Mouse (Mus musculus) urinary bladder, postnatal 4 days (tissue): ENCODE data around the gene Sec31b.

Experiments
- DNase-seq, 2 experiments: peaks; one replicate each; pipeline ENCODE4 v3.0.0; 2021 to 2022; ENCODE audit warnings: low spot score in 2 of 2

Sec31b gene

DNA sequence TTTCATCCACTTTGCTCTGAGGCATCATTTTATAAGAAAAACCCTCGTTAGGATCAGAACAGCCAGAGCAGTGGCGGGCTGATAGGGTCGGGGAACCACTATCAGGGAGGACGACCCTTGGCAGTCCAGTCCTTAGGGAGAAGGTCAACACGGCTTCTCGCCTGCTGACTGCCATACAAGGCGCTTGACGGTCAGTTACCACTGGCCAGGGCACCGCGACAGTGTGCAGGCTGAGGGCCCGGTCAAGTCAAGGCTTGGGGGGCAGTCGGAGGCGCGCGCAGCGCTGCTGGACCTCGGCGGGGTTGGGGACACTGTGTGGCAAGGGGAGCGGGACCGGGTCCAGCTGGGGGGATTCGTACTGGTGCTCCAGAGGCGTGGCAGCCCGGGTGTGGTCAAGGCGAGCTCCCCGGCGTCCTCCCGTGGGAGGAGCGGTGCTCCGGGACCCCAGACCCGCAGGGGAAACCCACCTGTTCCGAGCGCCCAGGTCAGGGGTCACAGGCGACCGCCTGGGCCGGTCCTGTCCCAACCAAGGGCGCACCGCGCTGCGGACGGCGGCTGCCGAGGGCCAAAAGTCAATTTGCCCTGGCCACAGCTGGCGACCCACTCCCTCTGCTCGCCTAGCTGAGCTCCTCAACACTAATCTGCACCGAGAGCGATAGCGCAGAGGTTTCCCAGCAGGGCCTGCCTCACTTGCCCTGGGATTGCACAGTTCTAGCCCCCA is at the start of gene Sec31b:
Sec31b (minus strand) TSS at position 544 of the 721 bp plus-strand sequence.
- peak in 1 of 2 experiments; percentile 38 for DNase-seq

DNA sequence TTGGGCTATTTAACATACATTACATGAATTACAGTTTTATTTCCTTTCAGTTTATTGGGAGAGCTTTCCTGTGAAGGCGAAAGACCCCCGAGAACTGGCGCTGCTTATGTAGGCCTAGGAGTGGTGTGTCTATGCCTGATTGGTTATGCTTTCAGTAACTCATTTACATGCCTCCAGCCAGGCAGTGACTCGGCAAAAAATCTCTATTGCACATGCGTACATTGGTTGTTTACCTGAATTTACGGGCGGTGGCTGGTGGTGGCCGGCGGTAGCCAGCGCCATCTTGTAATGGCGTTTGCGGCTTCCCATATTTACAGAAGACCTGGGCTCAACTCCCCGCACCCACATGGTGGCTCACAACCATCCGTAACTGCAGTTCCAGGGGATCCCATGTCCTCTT is 48.5 kb upstream of the Sec31b start:
- no peak for DNase-seq

DNA sequence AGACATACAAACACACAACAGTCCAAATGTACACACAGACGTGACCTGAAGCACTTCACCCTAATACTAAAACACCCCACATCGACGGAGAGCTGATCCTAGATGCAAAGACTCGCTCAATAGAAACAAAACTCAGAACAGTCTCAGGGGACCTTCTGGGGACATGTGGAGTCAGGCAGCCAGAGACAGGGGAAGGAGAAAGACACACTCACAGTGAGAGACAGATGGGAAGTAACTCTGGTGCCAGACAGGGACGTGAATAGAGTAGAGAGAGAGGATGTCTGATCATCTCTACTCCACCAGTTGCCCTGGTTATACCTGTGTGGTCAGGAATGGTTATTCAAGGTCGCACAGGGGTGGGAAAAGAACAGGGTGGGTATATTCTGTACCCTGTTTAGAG is 46.0 kb upstream of the Sec31b start:
- no peak for DNase-seq

DNA sequence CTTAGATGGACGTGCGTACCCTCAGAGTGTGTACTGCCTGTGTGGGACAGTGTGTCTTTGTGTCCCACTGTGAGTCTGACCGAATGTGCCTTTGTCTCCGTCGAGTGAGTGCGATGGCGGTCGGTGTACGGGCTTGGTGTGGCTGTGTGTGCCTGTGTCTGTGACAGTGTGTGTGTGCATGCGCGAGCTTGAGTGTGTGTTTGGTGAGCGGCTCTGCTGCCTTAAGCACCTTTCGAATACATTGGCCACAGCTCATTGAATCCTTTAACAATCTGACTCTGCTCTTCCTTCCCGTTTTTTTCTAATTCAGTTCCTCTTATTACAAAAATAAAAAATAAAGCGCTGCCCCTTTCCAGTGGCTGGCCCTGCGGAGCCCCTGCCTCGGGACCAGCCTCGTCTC is 45.3 kb upstream of the Sec31b start:
- DNase-seq = no peak

DNA sequence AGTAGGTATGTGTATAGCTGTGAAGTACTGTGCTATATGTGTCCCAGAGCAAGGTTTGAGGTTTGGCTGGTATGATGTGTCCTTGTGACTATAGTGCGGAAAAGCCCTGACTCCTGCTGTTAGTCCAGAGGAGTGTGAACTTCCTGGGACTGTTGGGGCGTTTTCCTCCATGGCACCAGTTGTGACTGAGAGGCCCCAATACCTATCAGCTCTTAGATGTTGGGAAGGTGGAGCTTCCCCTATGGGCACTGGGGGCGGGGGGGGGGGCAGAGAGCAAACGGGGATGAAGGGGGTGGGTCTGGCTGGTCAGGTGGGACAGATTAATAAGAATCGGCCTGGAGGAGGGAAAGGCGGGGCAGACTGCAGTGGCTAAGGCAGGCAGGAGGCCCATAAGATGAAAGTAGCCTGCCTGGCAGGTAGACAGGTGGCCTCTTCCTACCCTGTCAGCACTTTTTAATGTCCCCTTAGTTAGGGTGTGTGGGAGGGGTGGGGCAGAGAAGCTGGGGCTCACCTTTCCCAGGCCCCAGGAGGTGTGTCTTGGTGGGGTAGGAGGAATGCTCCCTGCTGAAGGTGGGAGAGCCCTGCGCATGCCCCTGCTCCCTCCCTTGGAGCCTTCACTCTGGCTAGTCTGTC is 44.0 kb upstream of the Sec31b start:
- no peak for DNase-seq

DNA sequence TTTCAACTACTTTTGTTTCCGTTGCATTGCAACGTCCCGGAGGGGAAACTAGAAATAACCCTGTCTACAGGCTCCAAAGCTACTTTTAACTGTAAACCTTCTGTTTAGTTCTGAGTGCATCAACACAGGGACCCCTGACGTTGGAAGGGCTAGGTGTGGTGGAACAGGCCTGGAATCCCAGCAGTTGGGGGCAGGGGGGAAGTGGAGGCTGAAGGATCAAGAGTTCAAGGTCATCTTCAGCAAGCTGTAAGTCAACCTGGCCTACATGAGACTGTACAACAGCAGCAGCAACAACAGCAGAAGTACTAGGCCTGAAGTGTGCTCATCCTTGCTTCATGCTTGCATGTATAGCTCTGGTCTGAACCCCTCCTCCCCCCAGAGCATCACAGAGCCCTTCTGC is 42.4 kb upstream of the Sec31b start:
- DNase-seq = no peak

DNA sequence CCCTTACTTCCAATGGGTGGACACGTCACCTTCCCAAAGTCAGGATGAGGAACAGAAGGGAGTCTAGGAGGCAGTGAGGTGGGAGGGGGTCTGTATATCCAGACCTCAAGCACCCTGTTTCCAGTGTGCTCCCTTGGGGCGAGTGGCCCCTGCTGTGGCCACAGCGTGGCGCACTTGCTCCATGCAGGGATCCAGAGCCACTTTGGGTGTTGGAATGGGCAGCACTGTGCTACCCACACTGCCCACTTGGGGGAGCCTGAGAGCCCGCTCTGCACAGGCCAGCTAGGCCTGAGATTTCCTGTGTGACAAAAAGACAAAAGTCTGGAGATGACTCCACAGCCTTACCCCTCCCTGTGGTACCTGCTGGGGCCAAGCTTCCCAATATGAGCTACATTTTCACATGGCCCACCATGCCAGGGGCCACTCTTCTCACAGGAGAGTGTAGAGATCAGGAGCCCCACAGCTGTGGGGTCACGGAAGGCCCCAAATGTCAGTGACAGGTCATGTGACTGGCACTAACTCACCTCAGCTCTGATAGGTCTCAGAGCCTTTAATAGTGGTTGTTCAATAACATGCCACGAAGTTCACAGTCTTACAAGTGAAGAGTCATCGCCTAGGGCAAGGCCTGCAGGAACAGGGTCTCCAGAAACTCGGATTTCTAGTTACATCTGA is 37.1 kb upstream of the Sec31b start:
- DNase-seq = peak; percentile 84 to 93

DNA sequence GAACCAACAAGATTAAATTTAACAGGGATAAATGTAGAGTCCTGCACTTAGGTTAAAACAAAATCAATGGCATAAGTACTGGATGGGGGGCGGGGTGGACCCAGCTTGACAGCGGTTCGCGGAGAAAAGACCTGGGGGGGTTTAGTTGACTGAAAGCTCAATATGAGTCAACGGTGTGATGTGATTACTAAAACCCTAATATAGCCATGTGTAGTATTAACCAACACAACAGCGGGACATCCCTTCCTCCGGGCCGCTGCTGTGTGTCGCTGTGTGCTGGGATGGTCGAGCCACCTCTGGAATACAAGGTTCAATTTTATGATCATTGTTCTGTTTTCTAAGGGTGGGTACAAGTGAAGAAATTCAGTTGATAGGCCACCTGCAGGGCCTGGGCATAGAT is 36.4 kb upstream of the Sec31b start:
- DNase-seq = no peak

DNA sequence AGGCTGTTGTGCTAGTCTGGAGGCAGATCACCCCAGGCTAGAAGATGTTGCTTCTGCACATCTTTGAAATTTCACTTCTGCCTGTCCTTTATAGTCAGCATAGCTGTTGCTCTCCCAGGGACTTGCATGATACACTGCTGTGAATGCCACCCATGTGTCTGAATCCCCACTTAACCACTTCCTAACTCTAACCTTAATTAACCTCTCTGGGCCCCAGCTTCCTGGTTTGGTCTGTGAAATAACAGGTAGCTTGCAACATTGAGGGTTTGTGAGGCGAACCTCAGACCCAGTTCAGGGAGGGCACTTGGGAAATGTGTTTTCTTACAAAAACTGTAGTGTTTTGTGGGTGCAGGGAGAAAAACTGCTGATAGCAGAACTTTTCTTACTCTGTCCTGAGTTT is 32.4 kb upstream of the Sec31b start:
- no peak for DNase-seq

DNA sequence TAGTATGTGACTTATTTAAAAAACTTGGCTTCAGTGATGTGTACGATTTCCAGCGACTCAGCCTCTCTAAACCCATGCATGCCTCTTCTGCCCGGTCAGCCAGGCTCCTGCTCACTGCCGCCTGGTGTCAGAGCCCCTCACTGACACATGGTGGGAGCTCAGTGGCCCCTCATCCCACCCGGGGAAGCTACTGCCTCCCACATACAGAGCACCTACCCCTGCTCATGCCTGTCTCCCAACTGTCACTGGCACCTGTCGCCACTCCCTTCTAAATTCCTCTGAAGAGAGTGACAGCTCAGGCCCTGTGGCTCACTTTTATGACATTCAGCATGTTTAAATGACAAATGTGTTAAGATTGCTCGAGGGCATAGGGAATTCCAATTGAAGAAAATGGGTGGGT is 30.6 kb upstream of the Sec31b start:
- DNase-seq = no peak

DNA sequence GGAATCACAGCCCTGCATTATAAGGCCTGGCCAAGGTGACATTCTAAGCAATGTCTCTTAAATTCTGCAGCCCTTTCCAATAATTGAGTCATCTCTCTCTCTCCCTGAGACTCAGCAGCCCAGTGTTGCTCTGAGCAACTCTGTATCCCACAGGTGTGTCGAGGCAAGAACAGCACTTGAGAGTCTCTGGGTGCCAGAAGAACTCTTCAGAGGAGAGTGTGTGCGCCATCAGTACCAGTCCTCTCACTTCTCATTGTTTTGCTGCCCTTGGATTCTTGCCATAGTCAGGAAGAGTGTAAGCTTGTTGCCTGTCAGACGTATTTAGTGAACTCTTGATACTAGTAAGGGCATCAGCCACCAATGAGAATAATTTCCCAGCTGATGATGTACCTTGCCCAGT is 22.1 kb upstream of the Sec31b start:
- DNase-seq = no peak

DNA sequence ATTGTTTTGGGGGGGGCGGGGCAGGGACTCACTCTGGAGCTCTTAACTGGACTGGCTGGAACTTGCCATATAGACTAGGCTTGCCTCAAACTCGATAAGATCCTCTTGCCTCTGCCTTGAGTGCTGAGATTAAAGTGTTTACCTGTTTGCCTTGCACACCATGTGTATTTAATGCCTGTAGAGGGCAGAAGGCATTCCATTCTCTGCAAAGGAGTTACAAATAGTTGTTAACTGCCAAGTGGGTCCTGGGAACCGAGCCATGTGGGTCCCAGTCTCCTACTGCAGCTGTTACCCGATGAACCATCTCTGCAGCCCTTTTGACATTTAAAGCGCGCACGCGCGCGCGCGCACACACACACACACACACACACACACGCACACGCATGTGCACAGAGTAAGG is 18.3 kb upstream of the Sec31b start:
- no peak for DNase-seq

DNA sequence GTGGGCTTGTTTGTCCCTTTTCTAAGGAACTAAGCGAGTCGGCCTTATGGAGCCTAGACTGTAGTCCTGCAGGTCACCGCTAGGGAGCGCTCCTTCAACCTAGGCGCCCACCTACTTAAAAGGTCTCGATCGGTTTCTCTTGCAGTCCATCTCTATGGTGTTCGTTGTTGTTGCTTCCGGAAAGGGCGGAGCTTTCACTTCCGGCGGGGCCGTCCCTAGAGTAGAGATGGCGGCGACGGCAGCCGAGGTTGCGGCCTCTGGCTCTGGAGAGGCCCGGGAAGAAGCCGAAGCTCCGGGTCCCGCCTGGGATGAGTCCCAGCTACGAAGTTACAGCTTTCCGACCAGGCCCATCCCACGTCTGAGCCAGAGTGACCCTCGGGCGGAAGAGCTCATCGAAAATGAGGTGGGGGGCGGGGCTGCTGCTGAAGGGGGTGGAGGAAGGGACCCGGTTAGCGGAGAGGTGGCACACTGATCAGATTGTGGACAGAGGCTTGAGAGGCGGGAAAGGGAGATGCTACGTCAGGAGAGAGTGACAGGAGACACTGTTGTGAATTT is 17.1 kb upstream of the Sec31b start, which contains the start of gene Hif1an:
Hif1an (plus strand) TSS at position 199 of the 555 bp plus-strand sequence.
- peak; percentile 86 to 92 for DNase-seq

DNA sequence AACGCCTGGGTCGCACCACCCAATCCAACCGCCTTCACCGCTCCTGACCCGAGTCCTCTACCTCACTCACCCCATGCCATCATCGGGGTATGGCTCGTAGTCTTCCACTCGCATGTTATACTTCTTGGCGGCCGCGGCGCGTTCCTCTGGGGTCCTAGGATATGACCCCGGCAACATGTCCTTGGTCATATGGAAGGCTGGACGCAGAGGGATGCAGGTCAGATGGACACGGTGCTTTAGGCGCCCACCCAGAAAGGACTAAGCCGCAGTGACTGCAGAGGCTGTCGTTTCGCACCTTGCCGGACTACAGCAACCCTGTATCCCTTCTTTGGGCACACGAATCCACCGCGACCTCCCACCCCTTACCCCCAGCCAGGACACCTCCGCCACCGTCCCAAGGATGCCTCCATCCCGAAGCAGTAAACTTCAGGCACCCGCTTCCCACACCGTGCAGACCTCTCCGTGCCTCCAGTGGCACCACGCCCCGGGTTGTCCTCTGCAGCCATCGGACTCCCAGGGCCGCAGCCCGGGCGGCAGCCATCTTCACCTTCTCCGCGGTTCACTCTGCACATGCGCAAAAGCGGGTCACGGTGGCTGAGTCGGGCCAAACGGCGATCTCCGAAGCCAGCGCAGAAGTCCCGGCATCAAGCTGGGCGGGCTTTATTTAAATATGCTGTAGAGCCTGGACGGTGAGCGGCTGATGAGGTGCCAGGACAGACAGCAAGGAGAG is 9.4 kb upstream of the Sec31b start, which contains the start of gene Ndufb8:
Ndufb8 (minus strand) TSS at position 580 of the 730 bp plus-strand sequence.
- peak; percentile 92 to 97 for DNase-seq

DNA sequence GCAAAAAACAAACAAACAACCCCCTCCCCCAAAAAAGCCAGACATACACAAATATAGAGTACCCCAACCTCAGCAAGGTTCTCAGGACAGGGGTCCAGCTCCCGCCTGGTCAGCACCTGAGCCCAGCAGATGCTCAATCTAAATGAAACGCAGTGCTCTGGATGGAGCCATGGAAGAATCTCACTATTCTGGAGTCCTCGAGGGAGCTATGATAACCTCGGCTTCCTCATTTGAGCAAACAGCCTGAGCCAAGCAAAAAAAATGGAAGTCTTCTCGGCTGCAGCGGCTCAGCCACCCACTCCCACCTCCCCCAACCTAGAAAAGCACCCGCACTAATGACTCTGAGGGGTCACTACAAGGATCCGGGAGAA is 8.8 kb upstream of the Sec31b start:
- DNase-seq = no peak

DNA sequence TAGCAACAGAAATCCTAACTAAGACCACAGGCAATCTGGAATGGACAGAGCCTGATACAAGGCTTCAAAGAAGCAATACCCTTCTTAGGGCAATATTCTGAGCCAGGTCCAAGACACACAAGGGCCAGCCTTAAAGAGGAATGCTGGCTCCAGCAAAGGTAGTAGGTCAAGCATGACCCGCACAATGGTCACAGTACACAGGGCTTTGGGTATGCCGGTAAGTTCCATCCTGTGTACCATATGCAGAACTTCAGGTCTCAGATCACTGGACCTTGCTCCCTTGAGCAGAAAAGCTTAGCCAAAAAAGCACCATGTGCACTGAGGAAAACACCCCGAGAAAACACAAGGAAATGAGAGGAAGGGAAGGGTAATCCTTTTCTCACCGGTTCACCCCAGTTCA is 7.6 kb upstream of the Sec31b start:
- DNase-seq = no peak

DNA sequence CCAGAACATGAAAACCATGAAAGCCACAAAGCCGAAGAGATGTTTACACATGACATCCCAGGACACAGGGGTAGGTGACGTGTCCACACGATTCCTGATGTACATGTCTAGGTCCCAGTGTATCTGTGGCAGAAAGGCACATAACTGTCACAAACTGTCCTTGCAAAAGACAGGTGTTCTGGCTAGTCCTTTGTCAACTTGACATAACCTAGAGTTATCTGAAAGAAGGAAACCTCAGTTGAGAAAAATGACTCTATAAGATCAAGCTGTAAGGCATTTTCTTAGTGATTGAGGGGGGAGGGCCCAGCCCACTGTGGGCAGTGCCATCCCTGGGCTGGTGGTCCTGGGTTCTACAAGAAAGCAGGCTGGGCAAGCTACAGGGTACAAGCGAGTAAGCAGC is 7.1 kb upstream of the Sec31b start, which contains the start of gene Gm20538:
Gm20538 (minus strand) TSS at position 101 of the 400 bp plus-strand sequence.
- no peak for DNase-seq

DNA sequence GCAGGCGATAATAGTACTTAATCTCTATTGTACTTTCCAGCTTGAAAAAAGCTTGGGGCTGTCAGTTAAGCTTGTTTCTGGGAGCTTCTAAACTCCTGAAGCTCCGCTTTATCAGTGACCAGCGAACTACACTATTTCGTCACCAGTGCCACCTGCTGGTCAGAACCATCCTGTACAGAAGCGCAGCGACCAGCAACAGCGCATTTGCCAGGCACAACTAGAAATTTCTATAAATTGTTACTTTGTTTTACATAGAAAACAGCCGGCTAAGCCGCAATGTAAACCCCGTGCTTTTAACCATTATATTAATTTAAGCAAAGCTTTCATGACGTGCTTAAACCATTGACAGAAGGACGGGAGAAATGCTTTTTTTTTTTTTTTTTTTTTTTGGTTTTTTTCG is 889 bp downstream of the Sec31b start:
- DNase-seq = peak; percentile 42 to 75

DNA sequence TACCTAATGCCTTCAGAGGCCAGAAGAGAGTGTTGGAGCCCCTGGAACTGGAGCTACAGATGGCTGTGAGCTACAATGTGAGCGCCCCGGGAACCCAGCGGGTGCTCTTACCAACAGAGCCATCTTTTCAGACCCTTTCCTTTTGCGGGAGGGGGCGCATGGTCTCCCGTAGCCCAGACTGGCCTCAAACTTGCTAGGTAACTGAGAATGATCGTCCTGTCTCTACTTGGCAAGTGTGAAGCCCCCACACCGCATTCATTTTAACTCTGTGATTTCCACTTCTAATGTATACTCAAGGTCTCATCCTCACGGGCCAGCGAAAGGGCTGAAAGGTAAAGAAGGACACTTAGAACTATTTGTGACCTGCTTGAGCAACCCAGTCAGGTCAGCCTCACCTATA is 1.3 kb downstream of the Sec31b start:
- DNase-seq = no peak

DNA sequence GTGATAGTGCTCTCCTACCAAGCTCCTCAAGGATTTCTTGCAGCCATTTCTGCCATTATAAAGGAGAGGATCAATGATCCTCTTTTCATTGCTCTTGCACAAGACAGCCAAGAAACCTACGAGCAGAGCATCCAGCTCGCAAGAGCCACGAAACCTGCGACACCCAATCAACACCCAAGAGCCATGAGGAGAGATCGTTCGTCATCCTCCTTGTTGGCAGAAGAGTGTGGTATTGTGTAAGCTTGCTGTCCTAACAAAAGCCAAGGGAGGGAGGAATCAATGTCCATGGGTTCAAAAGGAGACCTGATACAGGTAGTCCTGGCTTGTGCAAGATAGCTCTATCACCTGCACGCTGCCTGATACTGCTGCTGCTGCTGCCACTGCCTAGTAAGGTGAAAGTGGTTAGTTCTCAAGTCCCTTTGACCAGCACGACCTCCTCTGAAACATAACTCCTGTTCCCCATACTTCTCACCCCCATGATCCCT is 2.9 kb downstream of the Sec31b start:
- DNase-seq = no peak

DNA sequence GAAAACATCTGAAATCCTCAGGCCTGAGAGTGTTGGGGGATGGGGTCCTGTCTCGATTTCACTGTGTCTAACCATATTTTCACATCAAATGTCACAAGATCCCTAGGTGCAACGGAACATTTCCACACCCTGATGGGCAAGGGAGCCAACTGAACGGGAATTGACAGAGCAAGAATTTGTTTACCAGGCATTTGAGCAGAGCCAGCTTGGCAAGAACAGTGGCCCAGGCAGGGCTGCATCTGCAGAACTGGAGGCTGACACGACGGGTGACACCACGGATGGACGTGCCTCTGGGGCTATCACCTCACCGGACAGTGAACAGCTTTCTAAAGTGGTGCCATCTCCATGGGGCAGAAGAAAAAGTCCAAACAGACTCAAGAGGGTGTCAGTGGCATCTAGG is 8.2 kb downstream of the Sec31b start:
- no peak for DNase-seq

DNA sequence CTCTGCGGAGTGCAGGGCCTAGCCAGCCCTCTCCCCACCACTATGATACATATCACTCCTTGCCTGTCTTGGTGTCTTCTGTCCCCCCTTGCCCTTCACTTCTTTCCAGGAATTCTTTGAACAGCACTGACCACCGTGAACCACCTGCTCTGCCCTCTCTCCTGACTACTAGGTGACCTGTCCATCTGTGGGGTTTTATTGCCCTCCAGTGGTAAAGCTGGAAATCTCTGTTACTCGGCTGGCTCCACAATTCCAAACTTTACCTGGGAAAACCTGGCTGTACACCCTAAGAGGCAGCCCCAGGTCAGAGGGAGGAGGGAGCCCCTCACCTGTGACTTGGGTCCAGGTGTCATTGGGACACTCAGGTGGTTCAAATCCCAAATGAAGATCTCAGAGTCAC is 10.3 kb downstream of the Sec31b start:
- DNase-seq = no peak
